Mouse (Mus musculus) splenic B cell, adult 2 months (primary cell): ENCODE data around the gene Sept9.

Experiments
- DNase-seq: peaks from one replicate; pipeline ENCODE4 v3.0.0-alpha.2; 2011; ENCODE audit warnings: low read depth, low spot score
- H3K27me3 ChIP-seq: 2 replicates; pipeline ENCODE4 v1.6.1; 2012; ENCODE audit warnings: mild to moderate bottlenecking, low read length, moderate library complexity, mixed read lengths; ENCODE audit not compliant: control insufficient read depth, poor library complexity, insufficient read depth, severe bottlenecking
- H3K36me3 ChIP-seq: 2 replicates; pipeline ENCODE4 v1.6.1; 2012; ENCODE audit warnings: mild to moderate bottlenecking, low read length, moderate library complexity, mixed read lengths; ENCODE audit not compliant: control insufficient read depth, poor library complexity, insufficient read depth, severe bottlenecking

Gene Sept9

GRCm38 (mm10) chr11:117372537-117372936 lies 173.1 kb downstream of the Sept9 start:
- H3K27me3 ChIP-seq = no peaks in the 10 kb centered on the region
- no peak for DNase-seq
- H3K36me3 ChIP-seq = no peaks in the 10 kb centered on the region

DNA sequence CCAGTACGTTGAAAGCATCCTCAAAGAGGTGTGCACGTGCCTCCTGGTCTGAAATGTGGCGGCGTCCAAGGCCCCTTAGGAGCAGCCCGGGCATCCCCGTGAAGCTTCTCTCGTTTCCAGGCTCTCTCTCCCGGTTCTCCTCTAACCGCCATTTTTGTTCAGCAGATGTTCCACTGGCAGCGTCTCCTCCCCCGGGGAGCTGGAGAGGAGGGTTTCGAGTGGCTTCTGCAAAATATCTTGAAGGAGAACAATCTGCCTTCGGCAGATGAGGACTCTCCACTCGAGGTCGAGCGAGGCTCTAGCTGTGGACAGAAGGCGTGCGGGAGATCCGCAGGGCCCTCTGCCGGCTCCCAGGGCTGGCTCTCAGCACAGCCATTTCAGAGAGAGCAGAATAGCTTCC lies 173.7 kb downstream of the Sept9 start:
- no peak for DNase-seq
- H3K36me3 ChIP-seq = no peaks in the 10 kb centered on the region
- H3K27me3 ChIP-seq = no peaks in the 10 kb centered on the region

GRCm38 (mm10) chr11:117373870-117374269 lies 174.4 kb downstream of the Sept9 start:
- Histone ChIP-seq H3K27me3 (no peaks in the 10 kb centered on the region), H3K36me3 (no peaks in the 10 kb centered on the region)
- DNase-seq = no peak

GRCm38 (mm10) chr11:117374288-117374687 lies 174.8 kb downstream of the Sept9 start:
- DNase-seq = no peak
- no peaks in the 10 kb centered on the region for H3K27me3 ChIP-seq
- H3K36me3 ChIP-seq = no peaks in the 10 kb centered on the region

DNA sequence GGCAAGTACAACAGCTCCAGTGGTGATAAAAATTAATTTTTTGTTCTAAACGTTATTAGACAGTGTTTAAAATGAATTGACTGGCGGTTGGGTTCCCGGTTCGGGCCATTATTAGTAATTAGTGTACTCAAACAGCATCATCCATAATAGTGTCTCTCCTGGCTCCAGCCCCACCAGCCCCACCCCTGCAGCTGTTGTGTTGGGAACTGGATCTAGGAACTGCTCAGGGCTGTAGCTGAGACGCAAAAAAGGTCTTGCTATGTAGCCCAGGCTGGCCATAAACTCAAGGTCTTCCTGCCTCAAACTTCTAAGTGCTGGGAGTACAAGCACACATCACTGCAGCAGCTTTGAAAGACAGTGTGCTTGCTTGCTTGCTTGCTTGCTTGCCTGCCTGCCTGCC lies 180.3 kb downstream of the Sept9 start:
- DNase-seq = no peak
- Histone ChIP-seq H3K36me3 (no peaks in the 10 kb centered on the region), H3K27me3 (no peaks in the 10 kb centered on the region)

- Histone ChIP-seq H3K27me3 (no peaks in the 10 kb centered on the region), H3K36me3 (no peaks in the 10 kb centered on the region)
- DNase-seq = no peak
Observed at GRCm38 (mm10) chr11:117384235-117384634, 184.8 kb downstream of the Sept9 start.

- H3K36me3 ChIP-seq = no peaks in the 10 kb centered on the region
- H3K27me3 ChIP-seq = no peaks in the 10 kb centered on the region
- DNase-seq = peak; percentile 77
Observed at GRCm38 (mm10) chr11:117384897-117385296, 185.4 kb downstream of the Sept9 start.

GRCm38 (mm10) chr11:117385331-117386103 lies 186.1 kb downstream of the Sept9 start:
- no peaks in the 10 kb centered on the region for H3K27me3 ChIP-seq
- no peak for DNase-seq

GRCm38 (mm10) chr11:117387241-117387640 lies 187.8 kb downstream of the Sept9 start:
- no peak for DNase-seq
- Histone ChIP-seq H3K27me3 (no peaks in the 10 kb centered on the region), H3K36me3 (no peaks in the 10 kb centered on the region)

More at GRCm38 (mm10) chr11:117385331-117386103, 186.1 kb downstream of the Sept9 start:
- no peaks in the 10 kb centered on the region for H3K36me3 ChIP-seq

GRCm38 (mm10) chr11:117390001-117390402 lies 190.5 kb downstream of the Sept9 start:
- Histone ChIP-seq H3K27me3 (no peaks in the 10 kb centered on the region), H3K36me3 (no peaks in the 10 kb centered on the region)
- DNase-seq = peak; percentile 66

DNA sequence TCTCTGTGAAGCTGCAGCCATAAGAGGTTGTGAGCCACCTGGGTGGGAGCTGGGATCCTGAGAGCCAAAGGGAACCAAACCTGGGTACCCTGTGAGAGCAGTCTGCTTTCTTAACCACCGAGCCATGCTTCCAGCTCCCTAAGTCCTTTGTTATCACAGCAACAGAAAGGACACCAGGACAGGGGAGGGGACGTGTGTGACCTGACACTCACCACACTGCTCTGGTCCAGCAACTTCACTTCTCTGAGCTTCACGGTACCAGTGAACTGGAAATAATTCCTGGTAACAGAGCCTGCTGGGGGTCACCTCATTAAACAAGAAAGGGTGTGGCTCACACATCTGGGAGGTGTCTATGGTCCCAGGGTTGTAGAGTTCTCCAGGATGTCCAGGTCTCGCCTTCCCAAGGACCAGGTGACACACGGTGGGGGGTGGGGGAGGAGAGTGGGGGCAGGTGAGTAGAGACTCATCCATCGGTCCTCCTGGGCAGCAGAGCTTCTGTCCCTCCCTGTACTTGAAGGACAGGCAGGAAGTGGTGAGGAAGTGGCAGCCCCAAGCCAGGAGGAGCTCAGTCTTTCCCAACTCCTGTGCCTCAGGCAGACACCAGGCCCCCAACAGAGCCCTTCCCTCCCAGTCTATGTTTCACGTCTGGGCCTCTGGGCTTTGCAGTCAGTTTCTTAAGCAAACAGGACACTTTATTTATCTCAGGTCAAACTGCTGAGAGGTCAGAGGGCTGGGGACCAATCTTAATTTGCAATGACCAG lies 191.5 kb downstream of the Sept9 start:
- no peaks in the 10 kb centered on the region for H3K36me3 ChIP-seq
- H3K27me3 ChIP-seq = no peaks in the 10 kb centered on the region
- no peak for DNase-seq

- peak; percentile 48 for DNase-seq
- H3K27me3 ChIP-seq = no peaks in the 10 kb centered on the region
- H3K36me3 ChIP-seq = no peaks in the 10 kb centered on the region
Observed at GRCm38 (mm10) chr11:117392251-117392650, 192.8 kb downstream of the Sept9 start.

DNA sequence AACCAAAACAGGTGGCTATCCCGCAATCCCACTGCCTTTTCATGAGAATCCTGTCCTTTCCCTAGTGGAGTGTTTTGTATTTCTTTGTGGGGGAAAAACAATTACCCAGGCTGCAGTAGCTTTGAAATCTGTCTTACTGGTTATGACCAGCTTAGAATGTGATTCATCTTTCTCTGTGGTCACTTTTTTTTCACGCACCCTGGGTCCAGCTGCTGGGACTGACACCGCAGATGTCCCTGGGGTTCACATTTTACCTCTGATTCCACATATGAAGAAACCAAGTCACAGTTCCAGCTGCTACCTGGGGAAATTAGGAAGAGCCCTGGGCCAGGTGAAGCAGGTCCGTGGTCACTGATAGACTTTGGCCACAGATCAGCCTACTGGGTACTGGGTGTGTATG lies 194.3 kb downstream of the Sept9 start:
- H3K36me3 ChIP-seq = no peaks in the 10 kb centered on the region
- H3K27me3 ChIP-seq = no peaks in the 10 kb centered on the region
- DNase-seq = no peak

DNA sequence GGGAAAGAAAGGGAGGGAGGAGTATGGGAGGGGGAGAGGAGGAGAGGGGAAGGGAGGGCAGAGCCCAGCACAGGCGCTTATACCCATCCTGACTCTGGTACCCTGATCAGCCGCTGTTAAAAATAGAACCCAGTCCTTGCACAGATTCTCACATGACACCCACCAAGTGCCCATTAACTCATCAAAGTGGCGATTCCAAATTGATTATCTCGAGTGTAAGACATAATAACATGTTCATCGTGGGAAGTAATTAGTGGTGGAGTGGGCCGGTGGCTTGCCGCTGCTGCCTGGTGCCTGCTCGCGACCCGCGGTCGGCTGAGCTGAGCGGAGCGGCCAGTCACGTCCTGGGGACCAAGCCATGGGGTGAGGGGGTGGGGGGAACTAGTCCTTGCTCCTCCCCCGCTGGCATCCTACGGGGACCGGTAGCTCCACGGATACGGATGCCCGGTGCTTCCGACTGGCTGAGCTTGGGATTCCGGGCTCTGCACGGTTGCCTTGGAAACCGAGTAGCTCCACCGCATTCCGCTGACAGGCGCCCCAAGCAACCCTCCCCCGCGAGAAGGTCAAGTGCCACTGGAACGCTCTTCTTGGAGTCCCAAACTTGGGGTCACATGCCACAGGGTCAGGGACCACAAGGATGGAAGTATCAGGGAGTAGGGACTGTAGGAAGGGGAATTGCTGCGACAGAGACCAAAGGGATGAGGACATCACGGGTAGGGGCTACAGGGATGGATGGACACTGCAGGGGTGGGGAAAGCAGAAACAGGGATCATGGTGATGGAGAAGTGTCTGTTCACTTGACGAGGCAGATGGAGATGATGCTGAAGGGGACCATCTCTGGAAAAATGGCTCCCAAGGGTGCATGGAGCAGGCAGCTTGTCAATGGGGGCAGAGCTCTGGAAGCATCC lies 195.0 kb downstream of the Sept9 start:
- no peak for DNase-seq
- H3K27me3 ChIP-seq = no peaks in the 10 kb centered on the region
- no peaks in the 10 kb centered on the region for H3K36me3 ChIP-seq
